ENCODE assay signal across 8 mouse cellular contexts in the genomic region with DNA sequence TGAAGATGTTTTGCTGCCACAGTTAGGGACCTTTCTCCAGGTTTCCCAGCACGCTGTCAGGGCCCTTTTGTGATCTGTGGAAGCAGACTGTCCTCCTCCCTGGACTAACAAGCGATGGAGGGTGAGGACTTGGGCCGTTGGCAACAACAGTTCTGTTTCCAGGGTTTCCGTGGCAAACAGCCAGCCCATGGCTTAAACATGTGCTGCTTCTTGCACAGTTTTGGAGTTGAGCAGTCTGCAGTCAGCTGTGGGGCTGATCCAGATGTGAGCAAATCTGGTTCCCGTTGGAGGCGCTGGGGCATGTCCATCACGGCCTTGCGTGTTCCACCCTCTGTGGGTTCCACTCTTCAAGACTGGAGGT.
DNase-seq lines count a peak whose midpoint lies in the region; ATAC-seq and TF ChIP-seq lines count a peak whose summit lies in the region.

No protein-coding gene starts in this region.

- DNase-seq in cerebellum, postnatal 10 days: peak; percentile 76 to 79
- DNase-seq in cerebellum, postnatal 25 days: no peak
- DNase-seq in right cerebral cortex, postnatal 14 days: peak; percentile 61
- DNase-seq in right cerebral cortex, adult 2 months (ENCODE audit: low spot score in 2 of 2): no peak
- DNase-seq in kidney, postnatal 0 days (ENCODE audit: low spot score): peak; percentile 67
- DNase-seq in cerebellum, postnatal 36 days: no peak

- H3K4me3 ChIP-seq in kidney, postnatal 0 days (replicated peaks; ENCODE audit: low read depth, low read length): no peak overlapping the region
- H3K4me3 ChIP-seq in stomach, embryonic 14.5 days (ENCODE audit: low read depth, low read length): no peak overlapping the region

- H3K9ac ChIP-seq in kidney, postnatal 0 days (ENCODE audit: low read depth, low read length): no peak overlapping the region
- no peak overlapping the region for H3K9ac ChIP-seq in stomach, embryonic 14.5 days (replicated peaks; ENCODE audit: low read depth, low read length)

- WGBS in kidney, postnatal 0 days: 60% methylated on average over 8 of the region's 8 CpGs
- 65% methylated on average over 8 of the region's 8 CpGs for WGBS in stomach, embryonic 14.5 days

- H3K27me3 ChIP-seq in kidney, postnatal 0 days (ENCODE audit: insufficient read depth, low read length): no peaks in the 10 kb centered on the region
- no peaks in the 10 kb centered on the region for H3K27me3 ChIP-seq in stomach, embryonic 14.5 days (ENCODE audit: control insufficient read depth, insufficient read depth, low read length)

- no peak for TF ChIP-seq CTCF in kidney, postnatal 0 days (IDR thresholded peaks at IDR 0.05; ENCODE audit: low read depth)

- H3K36me3 ChIP-seq in kidney, postnatal 0 days (ENCODE audit: insufficient read depth, low read length): no peaks in the 10 kb centered on the region
- H3K36me3 ChIP-seq in stomach, embryonic 14.5 days (ENCODE audit: control insufficient read depth, insufficient read depth, low read length): no peaks in the 10 kb centered on the region

- H3K4me1 ChIP-seq in kidney, postnatal 0 days (replicated peaks; ENCODE audit: insufficient read depth, low read length): 0 out of 2 replicates have a peak, but pooled peaks cover 3% of the 10 kb centered on the region
- H3K4me1 ChIP-seq in stomach, embryonic 14.5 days (ENCODE audit: control insufficient read depth, insufficient read depth, low read length): peaks cover 13% of the 10 kb centered on the region

- no peak for ATAC-seq in kidney, postnatal 0 days (replicated peaks; ENCODE audit: low FRiP score, low read depth)
- peak; percentile 24; the same call in 1 of the 2 replicates for ATAC-seq in stomach, embryonic 14.5 days (ENCODE audit: insufficient number of reproducible peaks, insufficient read depth, low FRiP score, low read depth)
- ATAC-seq in monocyte, adult 5-6 weeks (replicated peaks; ENCODE audit: insufficient number of reproducible peaks, low FRiP score, low TSS enrichment, poor library complexity, severe bottlenecking): no peak

- no peak overlapping the region for H3K4me2 ChIP-seq in kidney, postnatal 0 days (ENCODE audit: low read length)
- H3K4me2 ChIP-seq in stomach, embryonic 14.5 days (replicated peaks; ENCODE audit: low read depth, low read length): no peak overlapping the region

- no peaks in the 10 kb centered on the region for H3K9me3 ChIP-seq in kidney, postnatal 0 days (replicated peaks; ENCODE audit: low read length)
- no peaks in the 10 kb centered on the region for H3K9me3 ChIP-seq in stomach, embryonic 14.5 days (ENCODE audit: control insufficient read depth, low read depth, low read length)

- no peak overlapping the region for H3K27ac ChIP-seq in kidney, postnatal 0 days
- peak overlapping the region; percentile 15; the same call in 1 of the 2 replicates for H3K27ac ChIP-seq in stomach, embryonic 14.5 days (ENCODE audit: low read length)

Comparison
In these comparisons a context has a peak if more than half of its experiments do, and no peak if none do; other contexts are left out.
1. DNase-seq: peak in cerebellum, postnatal 10 days (2 of 2), right cerebral cortex, postnatal 14 days (single experiment) and kidney, postnatal 0 days (single experiment); none in cerebellum, postnatal 25 days (0 of 2), right cerebral cortex, adult 2 months (0 of 2) and cerebellum, postnatal 36 days (0 of 2).